Mouse (Mus musculus) retina, embryonic 14.5 days (tissue): Measurements from ENCODE around the gene Depdc5.
A peak's percentile ranks its signal among the peaks of the same experiment; 100 is the strongest.

ENCODE experiments used
- DNase-seq: peaks from one replicate; pipeline ENCODE4 v3.0.0-alpha.2; 2015; ENCODE audit warnings: low spot score

The Depdc5 gene

GRCm38 (mm10) chr5:33002781-33003180, 139.3 kb downstream of the Depdc5 start:
- no peak for DNase-seq

GRCm38 (mm10) chr5:33003500-33003899, 140.0 kb downstream of the Depdc5 start:
- no peak for DNase-seq

GRCm38 (mm10) chr5:33004110-33004509, 140.6 kb downstream of the Depdc5 start:
- no peak for DNase-seq

- no peak for DNase-seq
Observed at GRCm38 (mm10) chr5:33005442-33006145, 142.1 kb downstream of the Depdc5 start.

GRCm38 (mm10) chr5:33006670-33007069, 143.2 kb downstream of the Depdc5 start:
- DNase-seq: no peak

- DNase-seq: no peak
Observed at GRCm38 (mm10) chr5:33007371-33007770, 143.9 kb downstream of the Depdc5 start.

- DNase-seq: no peak
Observed at GRCm38 (mm10) chr5:33009301-33009700, 145.8 kb downstream of the Depdc5 start.

- no peak for DNase-seq
Observed at GRCm38 (mm10) chr5:33009818-33010812, 146.6 kb downstream of the Depdc5 start.

- peak; percentile 70 for DNase-seq
Observed at GRCm38 (mm10) chr5:33011132-33012106, 147.9 kb downstream of the Depdc5 start.

- no peak for DNase-seq
Observed at GRCm38 (mm10) chr5:33014096-33014495, 150.6 kb downstream of the Depdc5 start.

- no peak for DNase-seq
Observed at GRCm38 (mm10) chr5:33015579-33015978, 152.1 kb downstream of the Depdc5 start.

- no peak for DNase-seq
Observed at GRCm38 (mm10) chr5:33018189-33018560, 154.7 kb downstream of the Depdc5 start.

GRCm38 (mm10) chr5:33018561-33019425, 155.3 kb downstream of the Depdc5 start, which contains the start of gene Ywhah:
Gene Ywhah, plus strand, starts transcription at chr5:33018816.
- DNase-seq: peak; percentile 99

GRCm38 (mm10) chr5:33019426-33019821, 155.9 kb downstream of the Depdc5 start:
- no peak for DNase-seq

- DNase-seq: no peak
Observed at GRCm38 (mm10) chr5:33021622-33022021, 158.1 kb downstream of the Depdc5 start.

GRCm38 (mm10) chr5:33023337-33023736, 159.8 kb downstream of the Depdc5 start:
- no peak for DNase-seq

- DNase-seq: no peak
Observed at GRCm38 (mm10) chr5:33024474-33024873, 161.0 kb downstream of the Depdc5 start.

GRCm38 (mm10) chr5:33028656-33029055, 165.2 kb downstream of the Depdc5 start:
- no peak for DNase-seq

GRCm38 (mm10) chr5:33030425-33031175, 167.1 kb downstream of the Depdc5 start:
- no peak for DNase-seq
